13 mouse cellular contexts compared by ENCODE assay signal in the genomic region with DNA sequence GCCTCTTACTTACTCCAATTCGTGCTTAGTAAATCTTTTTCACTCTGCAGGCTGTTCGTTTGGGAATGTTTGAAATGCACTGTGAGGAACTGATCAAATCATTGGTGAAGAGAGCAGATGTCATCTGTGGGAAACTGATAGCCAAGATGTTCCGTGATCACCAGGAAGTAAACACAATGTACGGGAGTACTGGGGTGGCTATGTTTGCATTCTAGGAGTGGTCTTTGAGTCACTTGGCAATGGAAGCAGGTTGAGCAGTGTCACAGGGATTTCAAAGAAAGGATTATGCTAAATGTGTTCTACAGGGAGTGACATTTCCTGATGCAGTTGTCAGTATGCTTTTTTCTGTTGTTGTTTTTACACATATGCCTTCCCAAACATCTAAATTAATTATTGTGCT.
"Had no signal": no experiment of that assay in that cellular context is flagged by ENCODE, and none has a peak within 500 bp of the region (broad histone marks: within the 10 kb centered on the region; RNA-seq: fewer than 3 reads in every experiment).

No protein-coding gene starts in this region.

- H3K4me1 ChIP-seq: midbrain, embryonic 10.5 days; midbrain, embryonic 12.5 days; neural tube, embryonic 12.5 days; stomach, embryonic 15.5 days had no signal

- H3K27ac ChIP-seq: midbrain, embryonic 10.5 days; midbrain, embryonic 12.5 days; neural tube, embryonic 12.5 days; stomach, embryonic 15.5 days had no signal

- H3K9ac ChIP-seq: lung, embryonic 14.5 days; midbrain, embryonic 12.5 days; neural tube, embryonic 12.5 days; stomach, embryonic 15.5 days had no signal

- H3K27me3 ChIP-seq: midbrain, embryonic 12.5 days; neural tube, embryonic 12.5 days; stomach, embryonic 15.5 days had no signal

- DNase-seq: lung, adult 18-20 months; lung, embryonic 14.5 days; lung, postnatal 10 days; lung, postnatal 4 days; midbrain, embryonic 14.5 days; right cerebral cortex, postnatal 14 days; thymus, adult 18-20 months; thymus, postnatal 14 days; thymus, postnatal 36 days had no signal

- H3K4me3 ChIP-seq: midbrain, embryonic 10.5 days; midbrain, embryonic 12.5 days; neural tube, embryonic 12.5 days; stomach, embryonic 15.5 days had no signal

- H3K36me3 ChIP-seq: midbrain, embryonic 10.5 days; midbrain, embryonic 12.5 days; neural tube, embryonic 12.5 days; stomach, embryonic 15.5 days had no signal

- H3K4me2 ChIP-seq: lung, embryonic 14.5 days; midbrain, embryonic 12.5 days; neural tube, embryonic 12.5 days; stomach, embryonic 15.5 days had no signal

- H3K9me3 ChIP-seq: midbrain, embryonic 10.5 days; midbrain, embryonic 12.5 days; neural tube, embryonic 12.5 days; stomach, embryonic 15.5 days had no signal
